In genomic region chr11:28702384-28702783, GRCm38 (mm10) we compare ENCODE assay signal across 19 mouse cellular contexts.
DNase-seq lines count a peak whose midpoint lies in the region; ATAC-seq and TF ChIP-seq lines count a peak whose summit lies in the region.
"Had no signal": no experiment of that assay in that cellular context is flagged by ENCODE, and none has a peak within 500 bp of the region (broad histone marks: within the 10 kb centered on the region; RNA-seq: fewer than 3 reads in every experiment).

No protein-coding gene starts in this region.

- no peak overlapping the region for H3K4me3 ChIP-seq in liver, adult 2 months (ENCODE audit: insufficient read depth, low read depth, low read length)
- H3K4me3 ChIP-seq in liver, embryonic 12.5 days = no peak overlapping the region
- no peak overlapping the region for H3K4me3 ChIP-seq in liver, postnatal 0 days (ENCODE audit: low read depth, low read length)

- H3K4me1 ChIP-seq in liver, adult 2 months (ENCODE audit: control insufficient read depth, insufficient read depth, low read length) = peaks cover 6% of the 10 kb centered on the region
- no peaks in the 10 kb centered on the region for H3K4me1 ChIP-seq in liver, embryonic 12.5 days
- H3K4me1 ChIP-seq in liver, postnatal 0 days (ENCODE audit: insufficient read depth) = no peaks in the 10 kb centered on the region

- H3K9ac ChIP-seq in liver, adult 2 months (ENCODE audit: low read depth, low read length) = no peak overlapping the region
- H3K9ac ChIP-seq in liver, embryonic 12.5 days = no peak overlapping the region
- H3K9ac ChIP-seq in liver, postnatal 0 days (replicated peaks) = no peak overlapping the region

- H3K9me3 ChIP-seq in liver, embryonic 12.5 days (replicated peaks) = no peaks in the 10 kb centered on the region
- no peaks in the 10 kb centered on the region for H3K9me3 ChIP-seq in liver, postnatal 0 days (ENCODE audit: low read length)
- H3K9me3 ChIP-seq: G1E had no signal

- no peak for ATAC-seq in liver, embryonic 12.5 days
- ATAC-seq in liver, postnatal 0 days = peak; percentile 56
- ATAC-seq: activated CD4-positive, CD25-positive, alpha-beta regulatory T cell, adult 4 months; CD4-positive, CD25-positive, alpha-beta regulatory T cell, adult 4 months; Patski had no signal

- no peak for TF ChIP-seq CTCF in liver, adult 2 months (IDR thresholded peaks at IDR 0.05; ENCODE audit: low read depth, low read length)
- TF ChIP-seq CTCF in liver, postnatal 0 days (IDR thresholded peaks at IDR 0.05; ENCODE audit: low read depth) = no peak

- 24% methylated on average over 1 of the region's 1 CpGs for WGBS in liver, adult 2 months
- 62% methylated on average over 1 of the region's 1 CpGs for WGBS in liver, embryonic 12.5 days (ENCODE audit: insufficient replicate concordance)
- 63% methylated on average over 1 of the region's 1 CpGs for WGBS in liver, postnatal 0 days (ENCODE audit: insufficient replicate concordance)

- TF ChIP-seq EP300 in liver, postnatal 0 days (IDR thresholded peaks at IDR 0.05; ENCODE audit: low read depth) = peak; percentile 58

- H3K79me2 ChIP-seq in liver, adult 2 months (ENCODE audit: control insufficient read depth, insufficient read depth, low read length) = no peaks in the 10 kb centered on the region

- H3K27ac ChIP-seq in liver, adult 2 months (replicated peaks; ENCODE audit: insufficient read depth, low read depth, low read length) = no peak overlapping the region
- H3K27ac ChIP-seq in liver, embryonic 12.5 days = no peak overlapping the region
- H3K27ac ChIP-seq in liver, postnatal 0 days (ENCODE audit: low read depth) = no peak overlapping the region

- DNase-seq in liver, adult 2 months (ENCODE audit: extremely low read depth, low read depth, low spot score) = peak; percentile 94
- no peak for DNase-seq in liver, postnatal 0 days
- no peak for DNase-seq in liver
- DNase-seq: adrenal gland, adult 2 months; adrenal gland, adult 8-10 months; adrenal gland, postnatal 10 days; adrenal gland, postnatal 14 days; adrenal gland, postnatal 25 days; adrenal gland, postnatal 36 days; B cell, adult 2 months; cerebellum, adult 11 months; cerebellum, adult 11-12 months; cerebellum, adult 18-20 months had no signal

- no peak overlapping the region for H3K4me2 ChIP-seq in liver, embryonic 12.5 days
- H3K4me2 ChIP-seq in liver, postnatal 0 days (ENCODE audit: low read depth, low read length) = no peak overlapping the region

- TF ChIP-seq POLR2A in liver, adult 2 months (IDR thresholded peaks at IDR 0.05; ENCODE audit: extremely low read depth, insufficient read depth, low read length) = no peak

- no peaks in the 10 kb centered on the region for H3K36me3 ChIP-seq in liver, adult 2 months (ENCODE audit: control insufficient read depth, insufficient read depth, low read length)
- H3K36me3 ChIP-seq in liver, embryonic 12.5 days = no peaks in the 10 kb centered on the region
- no peaks in the 10 kb centered on the region for H3K36me3 ChIP-seq in liver, postnatal 0 days (replicated peaks; ENCODE audit: insufficient read depth, low read length)
- H3K36me3 ChIP-seq: G1E had no signal

- no peaks in the 10 kb centered on the region for H3K27me3 ChIP-seq in liver, adult 2 months (ENCODE audit: control insufficient read depth, insufficient read depth, low read length)
- H3K27me3 ChIP-seq in liver, embryonic 12.5 days (replicated peaks) = no peaks in the 10 kb centered on the region
- H3K27me3 ChIP-seq in liver, postnatal 0 days (ENCODE audit: insufficient read depth, low read length) = no peaks in the 10 kb centered on the region
- H3K27me3 ChIP-seq: CH12.LX had no signal
